Mouse (Mus musculus): ENCODE data around the gene Bdnf.

DNA sequence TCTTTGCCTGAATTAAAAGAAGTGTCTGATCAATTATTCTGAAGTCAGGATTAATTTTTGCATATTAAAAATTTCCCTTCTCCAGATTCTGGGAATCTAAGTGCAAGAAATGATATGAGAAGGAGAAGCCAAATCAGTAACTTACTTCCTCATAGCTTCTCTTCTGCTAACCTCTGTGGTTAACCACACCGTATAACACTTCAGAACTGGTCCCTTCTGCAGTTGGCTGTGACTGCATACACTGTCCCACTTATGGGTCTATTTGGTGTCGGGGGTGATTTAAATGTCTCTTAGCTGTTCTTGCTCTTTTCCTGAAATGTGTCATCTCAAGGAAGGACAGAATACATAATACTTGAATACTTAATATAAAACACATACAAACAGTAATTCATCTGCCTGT is 81.8 kb downstream of the Bdnf start:
- TF ChIP-seq GATA1 (IDR thresholded peaks at IDR 0.05; ENCODE audit: low read length): no peak
- no peak for TF ChIP-seq TAL1 (IDR thresholded peaks at IDR 0.05; ENCODE audit: low read length)
